Mouse (Mus musculus): ENCODE measurements around the gene Kmt5c. TPM values are rescaled to one million over a fixed set of nuclear protein-coding genes. Genes with fewer than 3 reads are reported as not detected.
A peak's percentile ranks its signal among the peaks of the same experiment; 100 is the strongest.

Gene Kmt5c
- total RNA-seq (2014; rRNA removed) (7.8 and 9.5 TPM in 2 replicates), polyA plus RNA-seq (2012; rRNA removed) (23.5 and 35.1 TPM in 2 replicates)

DNA sequence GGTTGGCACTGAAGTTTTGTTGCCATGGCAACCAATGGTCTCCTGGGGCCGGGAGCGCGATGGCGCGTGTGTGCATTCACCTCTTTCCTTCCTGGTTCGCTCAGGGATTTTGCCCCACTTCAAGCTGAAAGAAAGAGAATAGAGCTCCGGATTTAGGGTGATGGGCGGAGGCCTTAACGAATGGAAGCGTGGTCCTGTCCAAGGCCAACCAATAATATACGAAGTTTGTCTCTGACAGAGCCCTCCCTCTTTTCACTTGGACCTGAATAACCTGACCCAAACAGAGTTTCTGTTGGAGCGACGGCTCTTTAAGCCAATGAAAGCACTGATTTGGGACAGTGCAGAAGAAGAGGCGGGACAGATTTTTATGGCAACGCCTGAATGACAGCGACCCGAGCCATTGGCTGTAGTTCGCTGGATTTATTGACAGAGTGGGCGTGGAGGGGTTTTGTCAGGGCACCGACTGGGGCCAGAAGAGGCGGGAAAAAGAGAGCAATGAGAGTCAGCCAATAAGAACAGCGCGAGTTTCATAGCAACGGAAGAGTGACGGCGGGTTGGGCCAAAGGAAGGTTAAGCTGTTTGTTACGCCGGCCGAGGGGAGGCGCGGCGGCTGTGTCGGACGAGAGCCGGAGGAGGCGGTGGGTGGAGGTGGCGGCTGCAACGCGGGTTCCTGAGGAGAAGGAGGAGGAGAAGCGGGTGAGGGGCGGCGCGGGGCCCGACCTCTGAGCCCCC lies at the start of gene Kmt5c:
Kmt5c (plus strand) TSS at position 572 of the 732 bp plus-strand sequence.
- under 1% methylated on average over 44 of the region's 44 CpGs for WGBS
- H3K79me2 ChIP-seq (ENCODE audit: control insufficient read depth, insufficient read depth, low read length), result 0 out of 2 replicates have a peak, but pooled peaks cover 2% of the 10 kb centered on the region
- H3K27me3 ChIP-seq (ENCODE audit: control insufficient read depth, insufficient read depth, low read length), result no peaks in the 10 kb centered on the region
- peak; percentile 100 for DNase-seq (ENCODE audit: extremely low read depth, low read depth, low spot score)
- peak within 1 kb of the TSS; percentile 67 for H3K4me3 ChIP-seq (ENCODE audit: insufficient read depth, low read depth, low read length)
- H3K27ac ChIP-seq (replicated peaks; ENCODE audit: insufficient read depth, low read depth, low read length), result peak within 1 kb of the TSS; percentile 66
- peak within 1 kb of the TSS; percentile 91 for H3K9ac ChIP-seq (ENCODE audit: low read depth, low read length)
- 0 out of 2 replicates have a peak, but pooled peaks cover 5% of the 10 kb centered on the region for H3K4me1 ChIP-seq (ENCODE audit: control insufficient read depth, insufficient read depth, low read length)
- H3K36me3 ChIP-seq (ENCODE audit: control insufficient read depth, insufficient read depth, low read length), result no peaks in the 10 kb centered on the region
- TF ChIP-seq CTCF (IDR thresholded peaks at IDR 0.05; ENCODE audit: low read depth, low read length) (0 out of 2 replicates have a peak, but pooled peaks have one; percentile 5), POLR2A (IDR thresholded peaks at IDR 0.05; ENCODE audit: extremely low read depth, insufficient read depth, low read length) (peak; percentile 87)

GRCm38 (mm10) chr7:4690387-4690786 lies 49.5 kb upstream of the Kmt5c start, which contains the start of gene Brsk1:
Brsk1 (plus strand) TSS chr7:4690604.
- DNase-seq (ENCODE audit: extremely low read depth, low read depth, low spot score), result no peak
- H3K4me3 ChIP-seq (ENCODE audit: insufficient read depth, low read depth, low read length), result peak within 1 kb of the TSS; percentile 49; the same call in 1 of the 2 replicates
- no peaks in the 10 kb centered on the region for H3K79me2 ChIP-seq (ENCODE audit: control insufficient read depth, insufficient read depth, low read length)
- peak within 1 kb of the TSS; percentile 8; the same call in 1 of the 2 replicates for H3K9ac ChIP-seq (ENCODE audit: low read depth, low read length)
- H3K4me1 ChIP-seq (ENCODE audit: control insufficient read depth, insufficient read depth, low read length), result 0 out of 2 replicates have a peak, but pooled peaks cover under 1% of the 10 kb centered on the region
- H3K27ac ChIP-seq (replicated peaks; ENCODE audit: insufficient read depth, low read depth, low read length), result no peak within 1 kb of the TSS
- H3K27me3 ChIP-seq (ENCODE audit: control insufficient read depth, insufficient read depth, low read length), result no peaks in the 10 kb centered on the region
- 2% methylated on average over 9 of the region's 18 CpGs for WGBS
- H3K36me3 ChIP-seq (ENCODE audit: control insufficient read depth, insufficient read depth, low read length), result no peaks in the 10 kb centered on the region
- TF ChIP-seq POLR2A (IDR thresholded peaks at IDR 0.05; ENCODE audit: extremely low read depth, insufficient read depth, low read length), result no peak

DNA sequence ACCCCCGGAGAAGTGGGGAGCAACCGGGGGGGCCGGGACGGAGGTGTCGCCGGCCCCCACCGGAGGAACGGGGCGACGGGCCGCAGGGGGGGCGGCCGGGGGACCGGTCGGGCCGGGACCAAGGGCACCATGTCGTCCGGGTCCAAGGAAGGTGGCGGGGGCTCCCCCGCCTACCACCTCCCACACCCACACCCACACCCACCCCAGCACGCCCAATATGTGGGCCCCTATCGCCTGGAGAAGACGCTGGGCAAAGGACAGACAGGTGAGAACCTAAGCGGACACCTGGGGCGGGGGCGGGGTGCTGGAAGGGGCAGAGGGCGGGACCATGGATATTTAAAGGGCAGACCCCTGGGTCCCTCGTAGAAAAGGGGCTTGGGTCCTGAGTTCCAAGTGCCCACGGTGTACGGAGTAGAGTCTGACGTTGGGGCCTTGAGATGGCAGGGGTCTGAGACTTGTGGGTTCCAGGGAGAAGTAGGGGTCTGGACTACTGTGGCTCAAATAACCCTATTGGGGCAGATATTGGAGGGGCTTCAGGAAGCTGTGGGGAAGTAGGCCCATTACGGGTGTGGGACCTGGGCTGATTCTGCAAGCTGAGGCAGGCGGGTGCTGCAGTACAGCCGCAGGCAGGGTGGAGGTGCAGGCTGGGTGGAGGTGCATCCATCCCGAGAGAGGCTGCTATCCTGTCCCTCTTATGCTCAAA lies 48.8 kb upstream of the Kmt5c start:
- no peak for DNase-seq (ENCODE audit: extremely low read depth, low read depth, low spot score)
- no peaks in the 10 kb centered on the region for H3K79me2 ChIP-seq (ENCODE audit: control insufficient read depth, insufficient read depth, low read length)
- no peak overlapping the region for H3K27ac ChIP-seq (replicated peaks; ENCODE audit: insufficient read depth, low read depth, low read length)
- WGBS, result 36% methylated on average over 19 of the region's 35 CpGs
- TF ChIP-seq CTCF (IDR thresholded peaks at IDR 0.05; ENCODE audit: low read depth, low read length) (no peak), POLR2A (IDR thresholded peaks at IDR 0.05; ENCODE audit: extremely low read depth, insufficient read depth, low read length) (no peak)
- H3K9ac ChIP-seq (ENCODE audit: low read depth, low read length), result peak overlapping the region; percentile 8; the same call in 1 of the 2 replicates
- no peaks in the 10 kb centered on the region for H3K4me1 ChIP-seq (ENCODE audit: control insufficient read depth, insufficient read depth, low read length)
- peak overlapping the region; percentile 49; the same call in 1 of the 2 replicates for H3K4me3 ChIP-seq (ENCODE audit: insufficient read depth, low read depth, low read length)
- H3K27me3 ChIP-seq (ENCODE audit: control insufficient read depth, insufficient read depth, low read length), result no peaks in the 10 kb centered on the region
- no peaks in the 10 kb centered on the region for H3K36me3 ChIP-seq (ENCODE audit: control insufficient read depth, insufficient read depth, low read length)

DNA sequence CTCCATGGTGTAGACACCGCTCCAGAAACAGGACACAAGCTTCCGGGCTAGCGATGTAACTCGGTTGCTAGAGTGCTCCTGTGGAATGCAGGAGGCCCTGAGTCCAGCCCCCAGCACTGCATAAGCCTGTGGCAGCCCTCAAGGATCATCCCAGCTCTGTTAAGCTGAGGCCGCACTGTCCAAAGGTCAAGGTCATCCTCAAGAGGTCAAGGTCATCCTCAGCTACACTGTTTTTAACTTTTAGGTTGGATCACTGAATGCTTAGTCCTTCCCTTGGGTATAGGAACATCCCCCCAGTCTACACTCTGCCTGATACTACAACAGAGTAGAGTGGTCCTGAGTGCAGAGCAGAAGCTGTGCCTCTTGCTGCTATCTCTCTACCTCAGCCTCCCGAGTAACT lies 46.9 kb upstream of the Kmt5c start:
- H3K36me3 ChIP-seq (ENCODE audit: control insufficient read depth, insufficient read depth, low read length), result no peaks in the 10 kb centered on the region
- no peaks in the 10 kb centered on the region for H3K27me3 ChIP-seq (ENCODE audit: control insufficient read depth, insufficient read depth, low read length)
- no peak overlapping the region for H3K9ac ChIP-seq (ENCODE audit: low read depth, low read length)
- H3K4me3 ChIP-seq (ENCODE audit: insufficient read depth, low read depth, low read length), result no peak overlapping the region
- TF ChIP-seq CTCF (IDR thresholded peaks at IDR 0.05; ENCODE audit: low read depth, low read length) (no peak), POLR2A (IDR thresholded peaks at IDR 0.05; ENCODE audit: extremely low read depth, insufficient read depth, low read length) (no peak)
- H3K79me2 ChIP-seq (ENCODE audit: control insufficient read depth, insufficient read depth, low read length), result no peaks in the 10 kb centered on the region
- H3K27ac ChIP-seq (replicated peaks; ENCODE audit: insufficient read depth, low read depth, low read length), result no peak overlapping the region
- WGBS, result 89% methylated on average over 6 of the region's 6 CpGs
- DNase-seq (ENCODE audit: extremely low read depth, low read depth, low spot score), result no peak
- no peaks in the 10 kb centered on the region for H3K4me1 ChIP-seq (ENCODE audit: control insufficient read depth, insufficient read depth, low read length)

GRCm38 (mm10) chr7:4702334-4702733 lies 37.6 kb upstream of the Kmt5c start:
- 83% methylated on average over 8 of the region's 8 CpGs for WGBS
- DNase-seq (ENCODE audit: extremely low read depth, low read depth, low spot score), result no peak
- no peaks in the 10 kb centered on the region for H3K4me1 ChIP-seq (ENCODE audit: control insufficient read depth, insufficient read depth, low read length)
- H3K36me3 ChIP-seq (ENCODE audit: control insufficient read depth, insufficient read depth, low read length), result no peaks in the 10 kb centered on the region
- no peak overlapping the region for H3K27ac ChIP-seq (replicated peaks; ENCODE audit: insufficient read depth, low read depth, low read length)
- TF ChIP-seq POLR2A (IDR thresholded peaks at IDR 0.05; ENCODE audit: extremely low read depth, insufficient read depth, low read length) (no peak), CTCF (IDR thresholded peaks at IDR 0.05; ENCODE audit: low read depth, low read length) (no peak)
- no peaks in the 10 kb centered on the region for H3K27me3 ChIP-seq (ENCODE audit: control insufficient read depth, insufficient read depth, low read length)
- H3K79me2 ChIP-seq (ENCODE audit: control insufficient read depth, insufficient read depth, low read length), result no peaks in the 10 kb centered on the region
- no peak overlapping the region for H3K4me3 ChIP-seq (ENCODE audit: insufficient read depth, low read depth, low read length)
- no peak overlapping the region for H3K9ac ChIP-seq (ENCODE audit: low read depth, low read length)

All from liver, adult 2 months (tissue).